Mouse (Mus musculus) stomach, postnatal 0 days (tissue): Measurements from ENCODE around the gene St3gal3. TPM values are rescaled to one million over a fixed set of nuclear protein-coding genes. Genes with fewer than 3 reads are reported as not detected.

Experiments
- ATAC-seq: fragments of 200-750 bp; cut with Nextera tagmentation; 2 replicates; pipeline ENCODE4 v1.8.0; 2017; ENCODE audit not compliant: low FRiP score, low TSS enrichment
- DNase-seq: peaks from one replicate; pipeline ENCODE4 v3.0.0-alpha.2; 2016; ENCODE audit warnings: low spot score
- H3K27ac ChIP-seq: fragments of 300-500 bp; sonication (generic); replicated peaks from 2 replicates; pipeline ENCODE4 v1.5.1; 2014; ENCODE audit warnings: mild to moderate bottlenecking, control low read depth
- H3K27me3 ChIP-seq: fragments of 300-500 bp; sonication (generic); 2 replicates; pipeline ENCODE4 v1.6.1; 2014; ENCODE audit warnings: low read length; ENCODE audit not compliant: control insufficient read depth, insufficient read depth
- H3K36me3 ChIP-seq: fragments of 300-500 bp; sonication (generic); 2 replicates; pipeline ENCODE4 v1.6.1; 2014; ENCODE audit warnings: low read length, mixed read lengths; ENCODE audit not compliant: control insufficient read depth, insufficient read depth
- H3K4me1 ChIP-seq: fragments of 300-500 bp; sonication (generic); replicated peaks from 2 replicates; pipeline ENCODE4 v1.6.1; 2014; ENCODE audit warnings: antibody characterized with exemption; ENCODE audit not compliant: control insufficient read depth, insufficient read depth
- H3K4me2 ChIP-seq: fragments of 300-500 bp; sonication (generic); replicated peaks from 2 replicates; pipeline ENCODE4 v1.6.1; 2014; ENCODE audit warnings: low read depth, mild to moderate bottlenecking, control low read depth, moderate library complexity
- H3K4me3 ChIP-seq: fragments of 300-500 bp; sonication (generic); 2 replicates; pipeline ENCODE4 v1.5.1; 2014; ENCODE audit warnings: low read depth, low read length, control low read depth
- H3K9ac ChIP-seq: fragments of 300-500 bp; sonication (generic); 2 replicates; pipeline ENCODE4 v1.6.1; 2014; ENCODE audit warnings: mild to moderate bottlenecking, low read length, control low read depth, mixed read lengths
- H3K9me3 ChIP-seq: fragments of 300-500 bp; sonication (generic); 2 replicates; pipeline ENCODE4 v1.6.1; 2016; ENCODE audit warnings: low read length; ENCODE audit not compliant: control insufficient read depth
- CTCF ChIP-seq: IDR thresholded peaks from 2 replicates; pipeline ENCODE4 v1.5.1; 2016; ENCODE audit warnings: antibody characterized with exemption, low read depth, mild to moderate bottlenecking, moderate library complexity
- EP300 ChIP-seq: optimal IDR thresholded peaks from 2 replicates; pipeline ENCODE3; 2016; ENCODE audit warnings: antibody characterized with exemption
- WGBS: fragments of 180-500 bp; shearing (Covaris S2); extraction: QIAGEN DNeasy Blood & Tissue Kit; methylation state at CpG from one replicate; pipeline ENCODE4 v1.1.7; 2014; 5-methylcytosine and 5-hydroxymethylcytosine counted together
- polyA plus RNA-seq: library from polyadenylated mRNA; unstranded; fragments of >200 nt; fragmentation: Nextera tagmentation; extraction: Ambion mirVana; gene quantifications from 2 replicates; pipeline ENCODE4 v1.2.1, GENCODE M21; 2015

Gene St3gal3
- polyA plus RNA-seq, 1 experiment from 2014 or later = 3.2 TPM

GRCm38 (mm10) chr4:118038023-118038422, 96.7 kb downstream of the St3gal3 start:
- TF ChIP-seq CTCF = no peak
- TF ChIP-seq EP300 = no peak
- DNase-seq = no peak
- WGBS = 54% methylated on average over 1 of the region's 1 CpGs
- Histone ChIP-seq H3K36me3 (no peaks in the 10 kb centered on the region), H3K9me3 (no peaks in the 10 kb centered on the region), H3K4me2 (no peak overlapping the region), H3K27ac (no peak overlapping the region), H3K9ac (no peak overlapping the region), H3K4me3 (no peak overlapping the region), H3K27me3 (no peaks in the 10 kb centered on the region), H3K4me1 (no peaks in the 10 kb centered on the region)
- no peak for ATAC-seq

- Histone ChIP-seq H3K9ac (no peak overlapping the region), H3K4me3 (no peak overlapping the region), H3K27me3 (no peaks in the 10 kb centered on the region), H3K9me3 (no peaks in the 10 kb centered on the region), H3K27ac (no peak overlapping the region), H3K4me1 (no peaks in the 10 kb centered on the region), H3K4me2 (no peak overlapping the region), H3K36me3 (no peaks in the 10 kb centered on the region)
- ATAC-seq = peak; percentile 47; the same call in 1 of the 2 replicates
- no peak for DNase-seq
- TF ChIP-seq CTCF (no peak), EP300 (no peak)
- 27% methylated on average over 5 of the region's 5 CpGs for WGBS
Observed at GRCm38 (mm10) chr4:118037406-118037805, 97.3 kb downstream of the St3gal3 start.

- TF ChIP-seq EP300 (no peak), CTCF (no peak)
- Histone ChIP-seq H3K27me3 (no peaks in the 10 kb centered on the region), H3K27ac (no peak overlapping the region), H3K4me3 (no peak overlapping the region), H3K36me3 (no peaks in the 10 kb centered on the region), H3K9ac (no peak overlapping the region), H3K9me3 (no peaks in the 10 kb centered on the region), H3K4me2 (no peak overlapping the region), H3K4me1 (no peaks in the 10 kb centered on the region)
- DNase-seq = no peak
- WGBS = 79% methylated on average over 4 of the region's 4 CpGs
- no peak for ATAC-seq
Observed at GRCm38 (mm10) chr4:118036531-118036930, 98.2 kb downstream of the St3gal3 start.

- Histone ChIP-seq H3K4me2 (no peak overlapping the region), H3K36me3 (no peaks in the 10 kb centered on the region), H3K27ac (no peak overlapping the region), H3K9me3 (no peaks in the 10 kb centered on the region), H3K9ac (no peak overlapping the region), H3K27me3 (no peaks in the 10 kb centered on the region), H3K4me3 (no peak overlapping the region), H3K4me1 (no peaks in the 10 kb centered on the region)
- ATAC-seq (no peak), DNase-seq (no peak)
- TF ChIP-seq EP300 = no peak
- peak; percentile 44; the same call in 1 of the 2 replicates for TF ChIP-seq CTCF
- WGBS = 81% methylated on average over 2 of the region's 2 CpGs
Observed at GRCm38 (mm10) chr4:118035090-118035489, 99.6 kb downstream of the St3gal3 start.

GRCm38 (mm10) chr4:118033026-118033425, 101.7 kb downstream of the St3gal3 start:
- Histone ChIP-seq H3K4me3 (no peak overlapping the region), H3K9ac (no peak overlapping the region), H3K4me1 (no peaks in the 10 kb centered on the region), H3K4me2 (no peak overlapping the region), H3K36me3 (no peaks in the 10 kb centered on the region), H3K27ac (no peak overlapping the region), H3K9me3 (no peaks in the 10 kb centered on the region), H3K27me3 (no peaks in the 10 kb centered on the region)
- no peak for DNase-seq
- 90% methylated on average over 5 of the region's 5 CpGs for WGBS
- TF ChIP-seq EP300 (no peak), CTCF (peak; percentile 21; the same call in 1 of the 2 replicates)
- ATAC-seq = no peak

- no peak for DNase-seq
- no peak overlapping the region for H3K4me2 ChIP-seq
- no peaks in the 10 kb centered on the region for H3K9me3 ChIP-seq
- H3K27ac ChIP-seq = no peak overlapping the region
- no peak overlapping the region for H3K9ac ChIP-seq
- ATAC-seq = no peak
- 89% methylated on average over 7 of the region's 7 CpGs for WGBS
- H3K27me3 ChIP-seq = no peaks in the 10 kb centered on the region
- H3K4me1 ChIP-seq = no peaks in the 10 kb centered on the region
- H3K36me3 ChIP-seq = no peaks in the 10 kb centered on the region
- TF ChIP-seq CTCF = no peak
- TF ChIP-seq EP300 = no peak
- no peak overlapping the region for H3K4me3 ChIP-seq
Observed at GRCm38 (mm10) chr4:118031776-118032170, 102.9 kb downstream of the St3gal3 start.
